In the genomic region with DNA sequence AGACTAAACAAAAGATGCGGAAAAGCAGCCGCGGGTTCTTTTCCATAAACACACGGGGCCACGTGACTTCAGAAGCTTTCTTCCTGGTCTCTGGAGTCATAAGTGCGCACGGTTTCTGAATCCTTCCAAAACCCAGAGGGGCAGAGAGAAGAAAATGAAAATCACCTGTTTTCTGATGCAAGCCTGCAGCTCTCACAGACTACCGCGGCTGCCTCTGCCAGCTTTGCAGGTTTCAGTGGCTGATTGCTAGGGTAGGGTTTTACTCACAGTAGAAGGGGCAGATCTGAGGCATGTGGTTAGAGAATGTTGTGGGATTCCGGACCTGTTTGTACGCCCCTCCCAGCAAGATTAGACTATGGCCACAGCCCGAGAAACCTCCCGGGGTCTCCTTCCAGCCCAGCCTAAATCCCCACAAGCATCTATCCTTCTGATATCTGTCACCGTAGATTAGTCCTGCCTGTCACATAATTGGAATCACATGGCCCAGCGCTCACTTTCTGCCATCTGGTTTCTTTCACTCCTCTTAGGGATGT, we compare ENCODE assay signal across 11 mouse cellular contexts. TPM values are rescaled to one million over a fixed set of nuclear protein-coding genes. Genes with fewer than 3 reads are reported as not detected.
DNase-seq lines count a peak whose midpoint lies in the region; ATAC-seq lines count a peak whose summit lies in the region.
"Had no signal": no experiment of that assay in that cellular context is flagged by ENCODE, and none has a peak within 500 bp of the region (broad histone marks: within the 10 kb centered on the region; RNA-seq: fewer than 3 reads in every experiment).

No protein-coding gene starts in this region.

- H3K9ac ChIP-seq in heart, embryonic 13.5 days: peak overlapping the region; percentile 21; the same call in 1 of the 2 replicates
- H3K9ac ChIP-seq in embryonic facial prominence, embryonic 14.5 days (ENCODE audit: low read depth, low read length): peak overlapping the region; percentile 14; the same call in 1 of the 2 replicates
- no peak overlapping the region; the same call in 1 of the 2 replicates for H3K9ac ChIP-seq in intestine, embryonic 16.5 days (ENCODE audit: low read depth, low read length)
- H3K9ac ChIP-seq in neural tube, embryonic 13.5 days: no peak overlapping the region

- peaks cover 5% of the 10 kb centered on the region for H3K4me1 ChIP-seq in heart, embryonic 13.5 days
- peaks cover 8% of the 10 kb centered on the region; the same call in 1 of the 2 replicates for H3K4me1 ChIP-seq in embryonic facial prominence, embryonic 14.5 days (ENCODE audit: control insufficient read depth, insufficient read depth, low read length)
- peaks cover 5% of the 10 kb centered on the region for H3K4me1 ChIP-seq in intestine, embryonic 16.5 days (ENCODE audit: control insufficient read depth, insufficient read depth, low read length)
- H3K4me1 ChIP-seq in neural tube, embryonic 13.5 days (replicated peaks): peaks cover 5% of the 10 kb centered on the region

- no peak for ATAC-seq in heart, embryonic 13.5 days (ENCODE audit: extremely low read depth, insufficient number of reproducible peaks, low FRiP score, low TSS enrichment)
- peak; percentile 84 for ATAC-seq in embryonic facial prominence, embryonic 14.5 days (ENCODE audit: low read depth)
- ATAC-seq in intestine, embryonic 16.5 days: no peak
- ATAC-seq in neural tube, embryonic 13.5 days (ENCODE audit: low read depth): no peak

- peak overlapping the region; percentile 44 for H3K4me2 ChIP-seq in heart, embryonic 13.5 days
- H3K4me2 ChIP-seq in embryonic facial prominence, embryonic 14.5 days (ENCODE audit: low read depth, low read length): peak overlapping the region; percentile 42
- H3K4me2 ChIP-seq in intestine, embryonic 16.5 days (ENCODE audit: low read depth, low read length): peak overlapping the region; percentile 31; the same call in 1 of the 2 replicates
- H3K4me2 ChIP-seq in neural tube, embryonic 13.5 days: no peak overlapping the region

- no peaks in the 10 kb centered on the region for H3K9me3 ChIP-seq in heart, embryonic 13.5 days
- H3K9me3 ChIP-seq in embryonic facial prominence, embryonic 14.5 days (ENCODE audit: control insufficient read depth, low read length): no peaks in the 10 kb centered on the region
- H3K9me3 ChIP-seq in intestine, embryonic 16.5 days (ENCODE audit: control insufficient read depth, low read length): no peaks in the 10 kb centered on the region
- H3K9me3 ChIP-seq in neural tube, embryonic 13.5 days: no peaks in the 10 kb centered on the region

- DNase-seq in heart, postnatal 25 days (ENCODE audit: low spot score): no peak
- peak; percentile 92 for DNase-seq in embryonic facial prominence, embryonic 14.5 days (ENCODE audit: low spot score)
- DNase-seq in gastrocnemius, postnatal 25 days: no peak
- DNase-seq in layer of hippocampus, postnatal 36 days: no peak
- DNase-seq in spleen, postnatal 14 days (ENCODE audit: low spot score in 2 of 2): no peak
- DNase-seq: adrenal gland, adult 8-10 months; thymus, postnatal 14 days had no signal

- H3K36me3 ChIP-seq in heart, embryonic 13.5 days: no peaks in the 10 kb centered on the region
- no peaks in the 10 kb centered on the region for H3K36me3 ChIP-seq in embryonic facial prominence, embryonic 14.5 days (ENCODE audit: control insufficient read depth, insufficient read depth, low read length)
- no peaks in the 10 kb centered on the region for H3K36me3 ChIP-seq in intestine, embryonic 16.5 days (ENCODE audit: control insufficient read depth, insufficient read depth, low read length)
- no peaks in the 10 kb centered on the region for H3K36me3 ChIP-seq in neural tube, embryonic 13.5 days

- no peak overlapping the region for H3K27ac ChIP-seq in heart, embryonic 13.5 days (replicated peaks)
- peak overlapping the region; percentile 88 for H3K27ac ChIP-seq in embryonic facial prominence, embryonic 14.5 days (replicated peaks; ENCODE audit: low read depth, low read length)
- H3K27ac ChIP-seq in intestine, embryonic 16.5 days (ENCODE audit: low read length): no peak overlapping the region
- 0 out of 2 replicates have a peak overlapping the region, but pooled peaks have one; percentile 2 for H3K27ac ChIP-seq in neural tube, embryonic 13.5 days (replicated peaks)

- no peaks in the 10 kb centered on the region for H3K27me3 ChIP-seq in heart, embryonic 13.5 days (replicated peaks)
- H3K27me3 ChIP-seq in embryonic facial prominence, embryonic 14.5 days (replicated peaks; ENCODE audit: control insufficient read depth, insufficient read depth, low read length): no peaks in the 10 kb centered on the region
- no peaks in the 10 kb centered on the region; the same call in 1 of the 2 replicates for H3K27me3 ChIP-seq in intestine, embryonic 16.5 days (replicated peaks; ENCODE audit: control insufficient read depth, insufficient read depth, low read length)
- no peaks in the 10 kb centered on the region for H3K27me3 ChIP-seq in neural tube, embryonic 13.5 days

- WGBS in heart, embryonic 13.5 days: 29% methylated on average over 15 of the region's 15 CpGs
- WGBS in embryonic facial prominence, embryonic 14.5 days: 13% methylated on average over 15 of the region's 15 CpGs
- WGBS in intestine, embryonic 16.5 days: 30% methylated on average over 15 of the region's 15 CpGs
- WGBS in neural tube, embryonic 13.5 days: 48% methylated on average over 15 of the region's 15 CpGs

- H3K4me3 ChIP-seq in heart, embryonic 13.5 days: peak overlapping the region; percentile 8; the same call in 1 of the 2 replicates
- peak overlapping the region; percentile 11; the same call in 1 of the 2 replicates for H3K4me3 ChIP-seq in embryonic facial prominence, embryonic 14.5 days (ENCODE audit: low read depth, low read length)
- H3K4me3 ChIP-seq in intestine, embryonic 16.5 days (ENCODE audit: low read length): no peak overlapping the region
- no peak overlapping the region for H3K4me3 ChIP-seq in neural tube, embryonic 13.5 days
- H3K4me3 ChIP-seq: erythroblast, embryonic 14.5 days had no signal

- intact Hi-C loops in heart, postnatal 25 days (cut with DNase I): no loop called here

RNA-seq across cellular contexts. Expression of a gene that starts 21.9 kb away (rescaled TPM):
- polyA plus RNA-seq in heart, embryonic 13.5 days (2015; fragmentation: Nextera tagmentation; extraction: Ambion mirVana): 8.3 and 8.7 TPM in 2 replicates
- total RNA-seq in heart, postnatal 25 days (2021): 1 to 10 TPM; 5.9 to 6.6 TPM
- 22.7 and 26.6 TPM in 2 replicates for polyA plus RNA-seq in embryonic facial prominence, embryonic 14.5 days (2014; fragmentation: Nextera tagmentation; extraction: Ambion mirVana)
- polyA plus RNA-seq in intestine, embryonic 16.5 days (2015; fragmentation: Nextera tagmentation; extraction: Ambion mirVana): 7.9 and 8.0 TPM in 2 replicates
- 28.5 and 29.3 TPM in 2 replicates for polyA plus RNA-seq in neural tube, embryonic 13.5 days (2015; fragmentation: Nextera tagmentation; extraction: Ambion mirVana)
- total RNA-seq in gastrocnemius, postnatal 25 days (2021): 1 to 10 TPM; 5.4 to 7.6 TPM
- total RNA-seq in layer of hippocampus, postnatal 36 days (2021): 10 to 100 TPM; 71.0 to 74.9 TPM

RNA-seq across cellular contexts. Expression of a gene that starts 56.8 kb away (rescaled TPM):
- polyA plus RNA-seq in heart, embryonic 13.5 days (2015; fragmentation: Nextera tagmentation; extraction: Ambion mirVana): 5.5 and 6.3 TPM in 2 replicates
- total RNA-seq in heart, postnatal 25 days (2021): 1 to 10 TPM; 2.3 to 3.7 TPM
- 6.7 and 7.5 TPM in 2 replicates for polyA plus RNA-seq in embryonic facial prominence, embryonic 14.5 days (2014; fragmentation: Nextera tagmentation; extraction: Ambion mirVana)
- 5.7 and 6.1 TPM in 2 replicates for polyA plus RNA-seq in intestine, embryonic 16.5 days (2015; fragmentation: Nextera tagmentation; extraction: Ambion mirVana)
- 9.4 and 9.5 TPM in 2 replicates for polyA plus RNA-seq in neural tube, embryonic 13.5 days (2015; fragmentation: Nextera tagmentation; extraction: Ambion mirVana)
- 1 to 10 TPM; 1.2 to 3.8 TPM for total RNA-seq in gastrocnemius, postnatal 25 days (2021)
- 1 to 10 TPM; 4.5 to 5.5 TPM for total RNA-seq in layer of hippocampus, postnatal 36 days (2021)

Comparison
In these comparisons a context has a peak if more than half of its experiments do, and no peak if none do; other contexts are left out.
1. H3K27ac ChIP-seq: peak in embryonic facial prominence, embryonic 14.5 days (single experiment) and neural tube, embryonic 13.5 days (single experiment); none in heart, embryonic 13.5 days (single experiment) and intestine, embryonic 16.5 days (single experiment).
2. H3K4me3 ChIP-seq: peak in heart, embryonic 13.5 days (single experiment) and embryonic facial prominence, embryonic 14.5 days (single experiment); none in intestine, embryonic 16.5 days (single experiment) and neural tube, embryonic 13.5 days (single experiment).
3. H3K9ac ChIP-seq: peak in heart, embryonic 13.5 days (single experiment) and embryonic facial prominence, embryonic 14.5 days (single experiment); none in intestine, embryonic 16.5 days (single experiment) and neural tube, embryonic 13.5 days (single experiment).